Mouse (Mus musculus) hindbrain, embryonic 10.5 days (tissue): ENCODE measurements at regions not wholly inside any gene's neighbourhood (a gene's known extent, or its start where the extent isn't known, plus 50 kb on each side); places are given as distances from the start of the nearest gene placed in this dataset.

Experiments used
- DNase-seq: peaks from one replicate; pipeline ENCODE4 v3.0.0-alpha.2; 2017; ENCODE audit warnings: low spot score
- H3K27ac ChIP-seq: fragments of 300-500 bp; sonication (generic); 2 replicates; pipeline ENCODE4 v1.5.1; 2016; ENCODE audit warnings: mild to moderate bottlenecking, moderate library complexity
- H3K27me3 ChIP-seq: fragments of 300-500 bp; sonication (generic); 2 replicates; pipeline ENCODE4 v1.6.1; 2016; ENCODE audit warnings: mild to moderate bottlenecking; ENCODE audit not compliant: poor library complexity, insufficient read depth, severe bottlenecking
- H3K36me3 ChIP-seq: fragments of 300-500 bp; sonication (generic); 2 replicates; pipeline ENCODE4 v1.6.1; 2016; ENCODE audit warnings: mild to moderate bottlenecking, moderate library complexity
- H3K4me1 ChIP-seq: fragments of 300-500 bp; sonication (generic); replicated peaks from 2 replicates; pipeline ENCODE4 v1.6.1; 2016; ENCODE audit warnings: mild to moderate bottlenecking
- H3K4me3 ChIP-seq: fragments of 300-500 bp; sonication (generic); 2 replicates; pipeline ENCODE4 v1.5.1; 2016; ENCODE audit warnings: mild to moderate bottlenecking, moderate library complexity
- H3K9me3 ChIP-seq: fragments of 300-500 bp; sonication (generic); 2 replicates; pipeline ENCODE4 v1.6.1; 2016; ENCODE audit warnings: mild to moderate bottlenecking, moderate library complexity
- WGBS: fragments of 180-500 bp; shearing (Covaris S2); methylation state at CpG from one replicate; pipeline ENCODE4 v1.1.7; 2016; 5-methylcytosine and 5-hydroxymethylcytosine counted together

GRCm38 (mm10) chr16:46331336-46331735 is 167.0 kb downstream of the Nectin3 start:
- H3K4me3 ChIP-seq: no peak overlapping the region
- H3K36me3 ChIP-seq: no peaks in the 10 kb centered on the region
- no peaks in the 10 kb centered on the region for H3K9me3 ChIP-seq
- H3K27me3 ChIP-seq: no peaks in the 10 kb centered on the region
- no peak overlapping the region for H3K27ac ChIP-seq
- DNase-seq: no peak
- 92% methylated on average over 6 of the region's 6 CpGs for WGBS
- H3K4me1 ChIP-seq: no peaks in the 10 kb centered on the region

- no peak overlapping the region for H3K4me3 ChIP-seq
- H3K4me1 ChIP-seq: peaks cover 9% of the 10 kb centered on the region; the same call in 1 of the 2 replicates
- no peak overlapping the region for H3K27ac ChIP-seq
- no peaks in the 10 kb centered on the region for H3K36me3 ChIP-seq
- 82% methylated on average over 3 of the region's 3 CpGs for WGBS
- no peaks in the 10 kb centered on the region for H3K27me3 ChIP-seq
- no peak for DNase-seq
- no peaks in the 10 kb centered on the region for H3K9me3 ChIP-seq
Measured at GRCm38 (mm10) chr16:46299079-46299721, 144.3 kb upstream of the Gm4737 start.

GRCm38 (mm10) chr16:46297192-46297591 is 142.3 kb upstream of the Gm4737 start:
- peaks cover 18% of the 10 kb centered on the region; the same call in 1 of the 2 replicates for H3K4me1 ChIP-seq
- no peaks in the 10 kb centered on the region for H3K27me3 ChIP-seq
- H3K27ac ChIP-seq: no peak overlapping the region
- H3K36me3 ChIP-seq: no peaks in the 10 kb centered on the region
- DNase-seq: no peak
- no peak overlapping the region for H3K4me3 ChIP-seq
- H3K9me3 ChIP-seq: no peaks in the 10 kb centered on the region
- 87% methylated on average over 2 of the region's 2 CpGs for WGBS

- Histone ChIP-seq H3K36me3 (no peaks in the 10 kb centered on the region), H3K27me3 (no peaks in the 10 kb centered on the region), H3K9me3 (no peaks in the 10 kb centered on the region), H3K4me3 (no peak overlapping the region), H3K27ac (no peak overlapping the region), H3K4me1 (peaks cover 18% of the 10 kb centered on the region; the same call in 1 of the 2 replicates)
- DNase-seq: no peak
- 66% methylated on average over 2 of the region's 2 CpGs for WGBS
Measured at GRCm38 (mm10) chr16:46296412-46296811, 141.5 kb upstream of the Gm4737 start.

GRCm38 (mm10) chr16:46293831-46294230 is 139.0 kb upstream of the Gm4737 start:
- DNase-seq: peak; percentile 36
- no peaks in the 10 kb centered on the region for H3K36me3 ChIP-seq
- WGBS: 3% methylated on average over 1 of the region's 1 CpGs
- no peaks in the 10 kb centered on the region for H3K27me3 ChIP-seq
- no peaks in the 10 kb centered on the region for H3K9me3 ChIP-seq
- H3K4me3 ChIP-seq: no peak overlapping the region
- H3K27ac ChIP-seq: no peak overlapping the region
- peaks cover 22% of the 10 kb centered on the region; the same call in 1 of the 2 replicates for H3K4me1 ChIP-seq

- no peaks in the 10 kb centered on the region for H3K9me3 ChIP-seq
- DNase-seq: no peak
- H3K27me3 ChIP-seq: no peaks in the 10 kb centered on the region
- H3K4me3 ChIP-seq: no peak overlapping the region
- 50% methylated on average over 6 of the region's 6 CpGs for WGBS
- H3K4me1 ChIP-seq: peaks cover 18% of the 10 kb centered on the region; the same call in 1 of the 2 replicates
- H3K27ac ChIP-seq: no peak overlapping the region
- H3K36me3 ChIP-seq: no peaks in the 10 kb centered on the region
Measured at GRCm38 (mm10) chr16:46291067-46291833, 136.4 kb upstream of the Gm4737 start.

- peaks cover 15% of the 10 kb centered on the region; the same call in 1 of the 2 replicates for H3K4me1 ChIP-seq
- DNase-seq: no peak
- H3K36me3 ChIP-seq: no peaks in the 10 kb centered on the region
- H3K9me3 ChIP-seq: no peaks in the 10 kb centered on the region
- H3K27me3 ChIP-seq: no peaks in the 10 kb centered on the region
- H3K27ac ChIP-seq: no peak overlapping the region
- 59% methylated on average over 2 of the region's 2 CpGs for WGBS
- H3K4me3 ChIP-seq: no peak overlapping the region
Measured at GRCm38 (mm10) chr16:46290199-46290598, 135.3 kb upstream of the Gm4737 start.

- Histone ChIP-seq H3K27ac (no peak overlapping the region), H3K36me3 (no peaks in the 10 kb centered on the region), H3K27me3 (no peaks in the 10 kb centered on the region), H3K4me1 (no peaks in the 10 kb centered on the region), H3K4me3 (no peak overlapping the region), H3K9me3 (no peaks in the 10 kb centered on the region)
- DNase-seq: no peak
- WGBS: 94% methylated on average over 2 of the region's 2 CpGs
Measured at GRCm38 (mm10) chr16:46267533-46267932, 112.7 kb upstream of the Gm4737 start.

- WGBS: 74% methylated on average over 4 of the region's 4 CpGs
- H3K4me1 ChIP-seq: no peaks in the 10 kb centered on the region
- no peak for DNase-seq
- H3K27me3 ChIP-seq: no peaks in the 10 kb centered on the region
- H3K4me3 ChIP-seq: no peak overlapping the region
- no peak overlapping the region for H3K27ac ChIP-seq
- H3K36me3 ChIP-seq: no peaks in the 10 kb centered on the region
- no peaks in the 10 kb centered on the region for H3K9me3 ChIP-seq
Measured at GRCm38 (mm10) chr16:46251639-46252038, 96.8 kb upstream of the Gm4737 start.

GRCm38 (mm10) chr16:46250943-46251342 is 96.1 kb upstream of the Gm4737 start:
- no peaks in the 10 kb centered on the region for H3K9me3 ChIP-seq
- H3K4me1 ChIP-seq: no peaks in the 10 kb centered on the region
- no peak for DNase-seq
- 64% methylated on average over 3 of the region's 3 CpGs for WGBS
- no peaks in the 10 kb centered on the region for H3K27me3 ChIP-seq
- no peak overlapping the region for H3K27ac ChIP-seq
- H3K36me3 ChIP-seq: no peaks in the 10 kb centered on the region
- no peak overlapping the region for H3K4me3 ChIP-seq

GRCm38 (mm10) chr16:46245598-46245997 is 90.7 kb upstream of the Gm4737 start:
- no peak for DNase-seq

GRCm38 (mm10) chr16:46228744-46229143 is 73.9 kb upstream of the Gm4737 start:
- Histone ChIP-seq H3K27me3 (no peaks in the 10 kb centered on the region), H3K36me3 (no peaks in the 10 kb centered on the region), H3K4me1 (no peaks in the 10 kb centered on the region), H3K27ac (no peak overlapping the region), H3K9me3 (no peaks in the 10 kb centered on the region), H3K4me3 (no peak overlapping the region)
- 95% methylated on average over 3 of the region's 3 CpGs for WGBS
- DNase-seq: no peak

More at GRCm38 (mm10) chr16:46245598-46245997, 90.7 kb upstream of the Gm4737 start:
- no peaks in the 10 kb centered on the region for H3K9me3 ChIP-seq
- no peaks in the 10 kb centered on the region for H3K4me1 ChIP-seq
- H3K27ac ChIP-seq: no peak overlapping the region
- H3K36me3 ChIP-seq: no peaks in the 10 kb centered on the region
- H3K27me3 ChIP-seq: no peaks in the 10 kb centered on the region
- WGBS: 89% methylated on average over 5 of the region's 5 CpGs
- H3K4me3 ChIP-seq: no peak overlapping the region

- no peaks in the 10 kb centered on the region for H3K27me3 ChIP-seq
- no peak for DNase-seq
- H3K4me3 ChIP-seq: no peak overlapping the region
- H3K36me3 ChIP-seq: no peaks in the 10 kb centered on the region
- WGBS: 56% methylated on average over 1 of the region's 1 CpGs
- no peak overlapping the region for H3K27ac ChIP-seq
- H3K4me1 ChIP-seq: no peaks in the 10 kb centered on the region
- H3K9me3 ChIP-seq: no peaks in the 10 kb centered on the region
Measured at GRCm38 (mm10) chr16:46223084-46223600, 68.3 kb upstream of the Gm4737 start.
